In genomic region chr7:64634482-64634881, GRCm38 (mm10) we compare ENCODE assay signal across 18 mouse cellular contexts.
DNase-seq lines count a peak whose midpoint lies in the region; ATAC-seq and TF ChIP-seq lines count a peak whose summit lies in the region.
"Had no signal": no experiment of that assay in that cellular context is flagged by ENCODE, and none has a peak within 500 bp of the region (broad histone marks: within the 10 kb centered on the region; RNA-seq: fewer than 3 reads in every experiment).

No protein-coding gene starts in this region.

- H3K4me3 ChIP-seq in layer of hippocampus, adult 2 months, result no peak overlapping the region
- H3K4me3 ChIP-seq in forebrain, embryonic 14.5 days (ENCODE audit: low read depth, low read length), result no peak overlapping the region
- H3K4me3 ChIP-seq in hindbrain, postnatal 0 days (ENCODE audit: low read length), result no peak overlapping the region
- H3K4me3 ChIP-seq in neural tube, embryonic 12.5 days, result no peak overlapping the region
- no peak overlapping the region for H3K4me3 ChIP-seq in embryonic facial prominence, embryonic 10.5 days
- H3K4me3 ChIP-seq in lung, adult 2 months (replicated peaks; ENCODE audit: extremely low read depth, low read depth, low read length), result no peak overlapping the region
- H3K4me3 ChIP-seq: embryonic facial prominence, embryonic 13.5 days; heart, embryonic 15.5 days; limb, embryonic 12.5 days; liver, embryonic 15.5 days had no signal

- no peaks in the 10 kb centered on the region for H3K9me3 ChIP-seq in forebrain, embryonic 14.5 days (replicated peaks; ENCODE audit: control insufficient read depth, low read length)
- H3K9me3 ChIP-seq in hindbrain, postnatal 0 days (ENCODE audit: low read length), result no peaks in the 10 kb centered on the region
- 0 out of 2 replicates have a peak, but pooled peaks cover 2% of the 10 kb centered on the region for H3K9me3 ChIP-seq in neural tube, embryonic 12.5 days
- H3K9me3 ChIP-seq in embryonic facial prominence, embryonic 10.5 days, result no peaks in the 10 kb centered on the region
- H3K9me3 ChIP-seq: embryonic facial prominence, embryonic 13.5 days; heart, embryonic 15.5 days; limb, embryonic 12.5 days; liver, embryonic 15.5 days had no signal

- no peak for DNase-seq in layer of hippocampus, adult 2 months (ENCODE audit: low spot score in 2 of 2)
- no peak for DNase-seq in layer of hippocampus, postnatal 36 days
- DNase-seq in forebrain, embryonic 14.5 days (ENCODE audit: low spot score), result peak; percentile 54
- peak; percentile 53 for DNase-seq in hindbrain, postnatal 0 days (ENCODE audit: low spot score)
- DNase-seq in yolk sac, embryonic 10.5 days (ENCODE audit: low spot score), result no peak
- no peak for DNase-seq in embryonic facial prominence, embryonic 10.5 days (ENCODE audit: low spot score)
- DNase-seq in lung, adult 2 months, result no peak
- DNase-seq: adrenal gland, adult 2 months; cerebellum, adult 9-11 months; gastrocnemius, postnatal 14 days; kidney, adult 9 months; lung, postnatal 36 days had no signal

- no peak overlapping the region for H3K4me2 ChIP-seq in forebrain, embryonic 14.5 days (ENCODE audit: low read length)
- no peak overlapping the region for H3K4me2 ChIP-seq in hindbrain, postnatal 0 days (ENCODE audit: low read depth, low read length)
- no peak overlapping the region for H3K4me2 ChIP-seq in neural tube, embryonic 12.5 days (replicated peaks)
- H3K4me2 ChIP-seq: embryonic facial prominence, embryonic 13.5 days; heart, embryonic 15.5 days; limb, embryonic 12.5 days; liver, embryonic 15.5 days had no signal

- H3K9ac ChIP-seq in forebrain, embryonic 14.5 days (ENCODE audit: low read length), result no peak overlapping the region
- no peak overlapping the region for H3K9ac ChIP-seq in hindbrain, postnatal 0 days (replicated peaks; ENCODE audit: low read length)
- no peak overlapping the region for H3K9ac ChIP-seq in neural tube, embryonic 12.5 days
- H3K9ac ChIP-seq: embryonic facial prominence, embryonic 13.5 days; heart, embryonic 15.5 days; limb, embryonic 12.5 days; liver, embryonic 15.5 days had no signal

- peak; percentile 60 for ATAC-seq in forebrain, embryonic 14.5 days
- peak; percentile 46; the same call in 1 of the 2 replicates for ATAC-seq in hindbrain, postnatal 0 days
- ATAC-seq in neural tube, embryonic 12.5 days (ENCODE audit: low FRiP score, low read depth), result peak; percentile 62; the same call in 1 of the 2 replicates

- H3K4me1 ChIP-seq in forebrain, embryonic 14.5 days (ENCODE audit: control insufficient read depth, insufficient read depth, low read length), result peaks cover 9% of the 10 kb centered on the region
- H3K4me1 ChIP-seq in hindbrain, postnatal 0 days (ENCODE audit: insufficient read depth, low read length), result peaks cover 22% of the 10 kb centered on the region
- peaks cover 38% of the 10 kb centered on the region for H3K4me1 ChIP-seq in neural tube, embryonic 12.5 days
- peaks cover 37% of the 10 kb centered on the region for H3K4me1 ChIP-seq in embryonic facial prominence, embryonic 10.5 days
- no peaks in the 10 kb centered on the region for H3K4me1 ChIP-seq in lung, adult 2 months (ENCODE audit: control insufficient read depth, insufficient read depth, low read length)
- H3K4me1 ChIP-seq: heart, embryonic 15.5 days; liver, embryonic 15.5 days had no signal

- H3K27me3 ChIP-seq in forebrain, embryonic 14.5 days (replicated peaks; ENCODE audit: control insufficient read depth, insufficient read depth, low read length), result no peaks in the 10 kb centered on the region
- H3K27me3 ChIP-seq in hindbrain, postnatal 0 days (ENCODE audit: insufficient read depth, low read length), result no peaks in the 10 kb centered on the region
- no peaks in the 10 kb centered on the region for H3K27me3 ChIP-seq in neural tube, embryonic 12.5 days (replicated peaks)
- no peaks in the 10 kb centered on the region for H3K27me3 ChIP-seq in embryonic facial prominence, embryonic 10.5 days (replicated peaks; ENCODE audit: low read depth, poor library complexity, severe bottlenecking)
- H3K27me3 ChIP-seq: embryonic facial prominence, embryonic 13.5 days; heart, embryonic 15.5 days; limb, embryonic 12.5 days; liver, embryonic 15.5 days had no signal

- no peak for TF ChIP-seq POLR2A in lung, adult 2 months (IDR thresholded peaks at IDR 0.05; ENCODE audit: borderline replicate concordance, extremely low read depth, low read depth, low read length)

- no peak for TF ChIP-seq CTCF in layer of hippocampus, adult 2 months (conservative IDR thresholded peaks at IDR 0.05)
- no peak for TF ChIP-seq CTCF in hindbrain, postnatal 0 days (IDR thresholded peaks at IDR 0.05; ENCODE audit: low read depth)
- TF ChIP-seq CTCF in lung, adult 2 months (IDR thresholded peaks at IDR 0.05; ENCODE audit: insufficient read depth, low read length), result no peak

- no peaks in the 10 kb centered on the region for H3K36me3 ChIP-seq in forebrain, embryonic 14.5 days (ENCODE audit: control insufficient read depth, insufficient read depth, low read length)
- no peaks in the 10 kb centered on the region for H3K36me3 ChIP-seq in hindbrain, postnatal 0 days (ENCODE audit: insufficient read depth, low read length)
- H3K36me3 ChIP-seq in neural tube, embryonic 12.5 days, result peaks cover 8% of the 10 kb centered on the region; the same call in 1 of the 2 replicates
- no peaks in the 10 kb centered on the region for H3K36me3 ChIP-seq in embryonic facial prominence, embryonic 10.5 days (replicated peaks)
- H3K36me3 ChIP-seq: embryonic facial prominence, embryonic 13.5 days; G1E; heart, embryonic 15.5 days; limb, embryonic 12.5 days; liver, embryonic 15.5 days had no signal

- H3K27ac ChIP-seq in layer of hippocampus, adult 2 months, result peak overlapping the region; percentile 70
- H3K27ac ChIP-seq in forebrain, embryonic 14.5 days (ENCODE audit: low read depth, low read length), result no peak overlapping the region
- H3K27ac ChIP-seq in hindbrain, postnatal 0 days, result peak overlapping the region; percentile 58; the same call in 1 of the 2 replicates
- H3K27ac ChIP-seq in neural tube, embryonic 12.5 days, result no peak overlapping the region
- no peak overlapping the region for H3K27ac ChIP-seq in embryonic facial prominence, embryonic 10.5 days (replicated peaks)
- H3K27ac ChIP-seq: embryonic facial prominence, embryonic 13.5 days; heart, embryonic 15.5 days; limb, embryonic 12.5 days; liver, embryonic 15.5 days had no signal

Comparison
In these comparisons a context has a peak if more than half of its experiments do, and no peak if none do; other contexts are left out.
1. DNase-seq: peak in forebrain, embryonic 14.5 days (single experiment) and hindbrain, postnatal 0 days (single experiment); none in layer of hippocampus, adult 2 months (0 of 2), layer of hippocampus, postnatal 36 days (0 of 2), yolk sac, embryonic 10.5 days (single experiment), embryonic facial prominence, embryonic 10.5 days (single experiment) and lung, adult 2 months (single experiment).
2. H3K27ac ChIP-seq: peak in layer of hippocampus, adult 2 months (single experiment) and hindbrain, postnatal 0 days (single experiment); none in forebrain, embryonic 14.5 days (single experiment), neural tube, embryonic 12.5 days (single experiment) and embryonic facial prominence, embryonic 10.5 days (single experiment).
3. Peak in every context shown above with its lines, with median percentiles within 50 percentile points of each other: ATAC-seq.